Mouse (Mus musculus): ENCODE measurements at regions not wholly inside any gene's neighbourhood (a gene's known extent, or its start where the extent isn't known, plus 50 kb on each side); places are given as distances from the start of the nearest gene placed in this dataset.

GRCm38 (mm10) chr10:97389647-97390590 lies 89.5 kb upstream of the Dcn start:
- DNase-seq (ENCODE audit: low spot score) (no peak), ATAC-seq (no peak)
- Histone ChIP-seq H3K27ac (ENCODE audit: low read length) (no peak overlapping the region), H3K4me2 (replicated peaks; ENCODE audit: low read depth, low read length) (no peak overlapping the region), H3K4me3 (ENCODE audit: low read depth, low read length) (no peak overlapping the region), H3K4me1 (ENCODE audit: insufficient read depth, low read depth, low read length) (no peaks in the 10 kb centered on the region), H3K27me3 (replicated peaks; ENCODE audit: insufficient read depth, low read length) (no peaks in the 10 kb centered on the region), H3K36me3 (ENCODE audit: insufficient read depth, low read length) (no peaks in the 10 kb centered on the region), H3K9me3 (ENCODE audit: low read length) (no peaks in the 10 kb centered on the region), H3K9ac (replicated peaks; ENCODE audit: low read depth) (no peak overlapping the region)
- TF ChIP-seq CTCF (IDR thresholded peaks at IDR 0.05) (no peak), EP300 (IDR thresholded peaks at IDR 0.05) (no peak)
- WGBS = 66% methylated on average over 7 of the region's 7 CpGs

DNA sequence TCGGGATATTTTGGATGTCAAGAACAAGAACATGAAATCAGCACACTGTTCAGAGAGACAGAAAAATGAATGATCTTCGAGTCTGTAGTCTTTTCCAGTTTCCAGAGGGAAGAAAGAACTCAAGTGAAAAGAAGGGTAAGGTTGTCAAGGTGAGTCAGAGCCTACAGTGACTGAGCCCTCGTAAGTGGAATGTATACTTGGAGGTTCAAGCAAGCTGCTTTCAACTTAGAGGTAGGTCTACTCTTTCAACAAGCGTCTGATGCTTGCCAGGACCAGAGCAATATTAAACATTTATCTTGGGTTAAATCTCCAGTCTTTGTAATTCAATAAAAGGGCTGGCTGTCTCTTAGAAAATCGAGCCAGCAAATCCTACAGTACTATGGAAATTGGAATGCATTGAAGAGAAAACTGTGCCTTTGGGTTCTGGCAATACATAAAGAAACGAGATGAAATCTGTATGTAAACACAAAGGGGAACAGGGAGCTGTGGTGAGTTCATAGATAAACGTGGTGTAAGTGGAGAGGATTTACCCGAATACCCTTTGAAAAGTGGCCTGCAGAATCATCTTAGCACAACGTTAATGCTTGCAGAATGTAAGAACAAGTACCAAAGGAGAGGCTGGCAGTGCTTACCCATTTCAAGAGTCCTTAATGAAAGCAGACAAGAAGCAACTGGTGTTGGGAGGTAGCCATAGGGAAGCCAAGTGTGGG lies 82.2 kb upstream of the Dcn start:
- peak; percentile 82 for ATAC-seq

DNA sequence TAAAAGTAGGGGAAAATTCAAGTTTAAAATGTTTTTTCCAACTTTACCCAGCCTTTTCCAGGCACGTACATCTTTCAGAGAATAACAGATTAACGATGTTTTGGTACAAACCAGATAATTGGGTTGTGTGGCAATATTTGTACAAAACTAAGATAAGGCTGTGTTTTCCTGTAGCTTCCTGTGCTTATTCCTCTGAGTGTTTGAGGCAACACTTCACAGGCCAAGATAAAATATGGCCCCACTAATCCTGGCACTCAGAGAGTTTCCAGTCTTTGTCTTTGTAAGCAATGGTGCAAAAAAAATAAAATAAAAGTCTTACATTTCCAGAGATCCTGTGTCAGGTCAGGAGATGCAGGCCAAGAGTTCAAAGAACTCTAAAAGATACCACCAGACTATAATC lies 81.5 kb upstream of the Dcn start:
- DNase-seq (ENCODE audit: low spot score) = no peak
- WGBS = 15% methylated on average over 2 of the region's 2 CpGs

More for the DNA sequence above, 82.2 kb upstream of the Dcn start:
- peaks cover 5% of the 10 kb centered on the region; the same call in 1 of the 2 replicates for H3K4me1 ChIP-seq (ENCODE audit: insufficient read depth, low read depth, low read length)
- H3K4me2 ChIP-seq (replicated peaks; ENCODE audit: low read depth, low read length) = no peak overlapping the region
- TF ChIP-seq CTCF (IDR thresholded peaks at IDR 0.05) (no peak), EP300 (IDR thresholded peaks at IDR 0.05) (no peak; the same call in 1 of the 2 replicates)
- H3K27ac ChIP-seq (ENCODE audit: low read length) = no peak overlapping the region
- WGBS = 30% methylated on average over 9 of the region's 9 CpGs
- DNase-seq (ENCODE audit: low spot score) = peak; percentile 71
- H3K9ac ChIP-seq (replicated peaks; ENCODE audit: low read depth) = no peak overlapping the region
- H3K4me3 ChIP-seq (ENCODE audit: low read depth, low read length) = no peak overlapping the region
- H3K36me3 ChIP-seq (ENCODE audit: insufficient read depth, low read length) = no peaks in the 10 kb centered on the region
- no peaks in the 10 kb centered on the region for H3K27me3 ChIP-seq (replicated peaks; ENCODE audit: insufficient read depth, low read length)
- H3K9me3 ChIP-seq (ENCODE audit: low read length) = no peaks in the 10 kb centered on the region

GRCm38 (mm10) chr10:97402524-97402923 lies 76.9 kb upstream of the Dcn start:
- no peak for ATAC-seq
- no peak overlapping the region for H3K27ac ChIP-seq (ENCODE audit: low read length)
- H3K9ac ChIP-seq (replicated peaks; ENCODE audit: low read depth) = no peak overlapping the region
- no peaks in the 10 kb centered on the region for H3K9me3 ChIP-seq (ENCODE audit: low read length)
- 77% methylated on average over 2 of the region's 2 CpGs for WGBS
- no peaks in the 10 kb centered on the region for H3K36me3 ChIP-seq (ENCODE audit: insufficient read depth, low read length)
- TF ChIP-seq CTCF (IDR thresholded peaks at IDR 0.05) = no peak
- no peak for TF ChIP-seq EP300 (IDR thresholded peaks at IDR 0.05)
- 0 out of 2 replicates have a peak, but pooled peaks cover under 1% of the 10 kb centered on the region for H3K4me1 ChIP-seq (ENCODE audit: insufficient read depth, low read depth, low read length)
- H3K4me2 ChIP-seq (replicated peaks; ENCODE audit: low read depth, low read length) = no peak overlapping the region
- DNase-seq (ENCODE audit: low spot score) = no peak
- no peak overlapping the region for H3K4me3 ChIP-seq (ENCODE audit: low read depth, low read length)
- no peaks in the 10 kb centered on the region for H3K27me3 ChIP-seq (replicated peaks; ENCODE audit: insufficient read depth, low read length)

More for the DNA sequence above, 81.5 kb upstream of the Dcn start:
- H3K4me1 ChIP-seq (ENCODE audit: insufficient read depth, low read depth, low read length) = peaks cover 5% of the 10 kb centered on the region; the same call in 1 of the 2 replicates
- no peaks in the 10 kb centered on the region for H3K36me3 ChIP-seq (ENCODE audit: insufficient read depth, low read length)
- no peaks in the 10 kb centered on the region for H3K9me3 ChIP-seq (ENCODE audit: low read length)
- H3K4me3 ChIP-seq (ENCODE audit: low read depth, low read length) = no peak overlapping the region
- H3K4me2 ChIP-seq (replicated peaks; ENCODE audit: low read depth, low read length) = no peak overlapping the region
- TF ChIP-seq CTCF (IDR thresholded peaks at IDR 0.05) (no peak), EP300 (IDR thresholded peaks at IDR 0.05) (no peak)
- 0 out of 2 replicates have a peak, but pooled peaks have one; percentile 33 for ATAC-seq
- H3K27ac ChIP-seq (ENCODE audit: low read length) = no peak overlapping the region
- no peak overlapping the region for H3K9ac ChIP-seq (replicated peaks; ENCODE audit: low read depth)
- H3K27me3 ChIP-seq (replicated peaks; ENCODE audit: insufficient read depth, low read length) = no peaks in the 10 kb centered on the region

GRCm38 (mm10) chr10:97404076-97404787 lies 75.2 kb upstream of the Dcn start:
- Histone ChIP-seq H3K36me3 (ENCODE audit: insufficient read depth, low read length) (no peaks in the 10 kb centered on the region), H3K9ac (replicated peaks; ENCODE audit: low read depth) (no peak overlapping the region), H3K4me1 (ENCODE audit: insufficient read depth, low read depth, low read length) (no peaks in the 10 kb centered on the region), H3K4me3 (ENCODE audit: low read depth, low read length) (no peak overlapping the region), H3K27ac (ENCODE audit: low read length) (no peak overlapping the region), H3K27me3 (replicated peaks; ENCODE audit: insufficient read depth, low read length) (no peaks in the 10 kb centered on the region), H3K4me2 (replicated peaks; ENCODE audit: low read depth, low read length) (no peak overlapping the region), H3K9me3 (ENCODE audit: low read length) (no peaks in the 10 kb centered on the region)
- ATAC-seq (no peak), DNase-seq (ENCODE audit: low spot score) (no peak)
- TF ChIP-seq EP300 (IDR thresholded peaks at IDR 0.05) (no peak), CTCF (IDR thresholded peaks at IDR 0.05) (no peak)
- WGBS = 48% methylated on average over 2 of the region's 2 CpGs

GRCm38 (mm10) chr10:97409181-97409581 lies 70.2 kb upstream of the Dcn start:
- H3K27ac ChIP-seq (ENCODE audit: low read length) = no peak overlapping the region
- DNase-seq (ENCODE audit: low spot score) (no peak), ATAC-seq (peak; percentile 19; the same call in 1 of the 2 replicates)
- no peak for TF ChIP-seq EP300 (IDR thresholded peaks at IDR 0.05)
- no peak for TF ChIP-seq CTCF (IDR thresholded peaks at IDR 0.05)
- no peak overlapping the region for H3K4me2 ChIP-seq (replicated peaks; ENCODE audit: low read depth, low read length)
- H3K4me1 ChIP-seq (ENCODE audit: insufficient read depth, low read depth, low read length) = no peaks in the 10 kb centered on the region
- no peaks in the 10 kb centered on the region for H3K9me3 ChIP-seq (ENCODE audit: low read length)
- no peak overlapping the region for H3K9ac ChIP-seq (replicated peaks; ENCODE audit: low read depth)
- no peaks in the 10 kb centered on the region for H3K36me3 ChIP-seq (ENCODE audit: insufficient read depth, low read length)
- no peak overlapping the region for H3K4me3 ChIP-seq (ENCODE audit: low read depth, low read length)
- 3% methylated on average over 1 of the region's 1 CpGs for WGBS
- no peaks in the 10 kb centered on the region for H3K27me3 ChIP-seq (replicated peaks; ENCODE audit: insufficient read depth, low read length)
